Mouse (Mus musculus) heart, adult 9 months (tissue): ENCODE results near the gene Tex30.

Source experiments
- DNase-seq, 2 experiments: peaks; one replicate each; pipeline ENCODE4 v3.0.0; 2022; ENCODE audit warnings: low spot score in 2 of 2

Tex30 gene

GRCm38 (mm10) chr1:44042555-44042915, 59.7 kb downstream of the Tex30 start:
- no peak for DNase-seq

- peak in 1 of 2 experiments; percentile 39 for DNase-seq
Measured at GRCm38 (mm10) chr1:44041797-44042554, 60.3 kb downstream of the Tex30 start.
